Mouse (Mus musculus) heart, postnatal 0 days (tissue): Measurements from ENCODE around the gene Olfr794.

Experiments
- CTCF ChIP-seq: IDR thresholded peaks from 2 replicates; pipeline ENCODE4 v1.5.1; 2016; ENCODE audit warnings: antibody characterized with exemption, control low read depth, low read depth
- EP300 ChIP-seq: IDR thresholded peaks from 2 replicates; pipeline ENCODE4 v1.6.1; 2016; ENCODE audit warnings: antibody characterized with exemption, low read depth

DNA sequence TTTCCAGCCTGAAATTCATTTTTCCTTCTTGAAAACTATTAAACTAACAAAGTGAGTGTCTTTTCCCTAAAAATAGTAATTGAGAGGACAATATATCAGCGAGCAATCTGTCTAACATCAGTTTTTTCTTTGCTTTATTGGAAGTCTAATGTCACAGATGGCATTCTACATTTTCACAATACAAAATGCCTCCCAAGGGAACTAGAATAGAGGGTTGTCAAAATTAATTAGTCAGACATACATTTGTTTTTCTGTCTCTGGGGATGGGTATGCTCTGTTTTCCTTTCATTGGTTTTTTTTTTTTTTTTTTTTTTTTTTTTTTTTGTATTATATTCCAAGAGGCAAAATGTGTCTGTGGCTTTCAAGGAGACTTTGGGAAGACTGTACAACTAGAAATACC is 9.6 kb downstream of the Olfr794 start:
- TF ChIP-seq EP300 = no peak
- TF ChIP-seq CTCF = no peak
